Mouse (Mus musculus) heart, postnatal 4 days (tissue): ENCODE results near the gene Tmem106c. TPM values are rescaled to one million over a fixed set of nuclear protein-coding genes. Genes with fewer than 3 reads are reported as not detected.
A peak's percentile ranks its signal among the peaks of the same experiment; 100 is the strongest.

ENCODE experiments used
- DNase-seq: peaks from one replicate; pipeline ENCODE4 v3.0.0; 2021
- total RNA-seq, 2 experiments: library from RNA; stranded (reverse); gene quantifications; 2 replicates each; pipeline ENCODE4 v1.2.3; 2021

Gene Tmem106c
- total RNA-seq, 2 experiments from 2014 or later: 20.5 to 20.6 TPM

DNA sequence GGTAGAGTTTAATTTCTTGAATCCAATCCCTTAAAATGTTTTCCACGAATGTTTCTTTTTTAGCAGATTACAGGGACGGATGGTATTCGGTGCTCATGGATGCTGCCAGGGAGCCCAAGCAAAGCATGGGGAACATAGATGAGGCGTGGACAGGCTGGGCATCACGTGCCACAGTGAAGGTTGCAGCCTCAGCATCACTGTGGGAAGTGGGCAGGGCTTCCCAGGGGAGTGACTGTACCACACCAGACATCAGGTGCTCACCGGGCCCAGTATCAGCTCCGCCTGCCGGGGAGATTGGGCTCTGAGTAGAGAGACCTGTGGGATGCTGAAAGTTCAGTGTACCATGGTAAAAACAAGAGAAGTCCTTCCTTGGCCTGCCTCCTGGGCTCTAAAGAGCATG lies 9.3 kb upstream of the Tmem106c start:
- DNase-seq: no peak

- no peak for DNase-seq
Observed at GRCm38 (mm10) chr15:97955286-97955685, 8.7 kb upstream of the Tmem106c start.

- no peak for DNase-seq
Observed at GRCm38 (mm10) chr15:97955742-97956141, 8.3 kb upstream of the Tmem106c start.

DNA sequence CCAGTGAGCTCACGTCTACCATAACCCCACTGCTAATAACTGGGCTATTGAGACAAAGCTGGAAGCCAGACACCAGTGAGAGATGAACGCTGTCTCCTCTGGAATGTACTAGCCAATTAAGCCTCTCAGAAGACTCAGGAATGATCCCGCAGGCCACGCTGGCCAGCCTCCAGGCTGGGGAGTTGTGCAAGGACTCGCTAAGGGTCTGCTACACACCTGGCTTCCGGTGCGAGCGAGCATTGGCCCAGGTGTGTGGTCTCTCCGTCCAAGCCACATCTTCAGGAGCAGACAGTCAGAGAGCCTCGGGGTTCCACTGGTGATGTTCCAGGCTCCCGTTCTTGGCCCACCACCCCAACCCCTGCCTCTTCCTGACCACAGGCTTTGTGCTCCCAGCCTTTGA lies 7.6 kb upstream of the Tmem106c start:
- DNase-seq: no peak

GRCm38 (mm10) chr15:97963329-97963988 lies 541 bp upstream of the Tmem106c start:
- no peak for DNase-seq

GRCm38 (mm10) chr15:97964836-97965187 lies 812 bp downstream of the Tmem106c start:
- DNase-seq: no peak

DNA sequence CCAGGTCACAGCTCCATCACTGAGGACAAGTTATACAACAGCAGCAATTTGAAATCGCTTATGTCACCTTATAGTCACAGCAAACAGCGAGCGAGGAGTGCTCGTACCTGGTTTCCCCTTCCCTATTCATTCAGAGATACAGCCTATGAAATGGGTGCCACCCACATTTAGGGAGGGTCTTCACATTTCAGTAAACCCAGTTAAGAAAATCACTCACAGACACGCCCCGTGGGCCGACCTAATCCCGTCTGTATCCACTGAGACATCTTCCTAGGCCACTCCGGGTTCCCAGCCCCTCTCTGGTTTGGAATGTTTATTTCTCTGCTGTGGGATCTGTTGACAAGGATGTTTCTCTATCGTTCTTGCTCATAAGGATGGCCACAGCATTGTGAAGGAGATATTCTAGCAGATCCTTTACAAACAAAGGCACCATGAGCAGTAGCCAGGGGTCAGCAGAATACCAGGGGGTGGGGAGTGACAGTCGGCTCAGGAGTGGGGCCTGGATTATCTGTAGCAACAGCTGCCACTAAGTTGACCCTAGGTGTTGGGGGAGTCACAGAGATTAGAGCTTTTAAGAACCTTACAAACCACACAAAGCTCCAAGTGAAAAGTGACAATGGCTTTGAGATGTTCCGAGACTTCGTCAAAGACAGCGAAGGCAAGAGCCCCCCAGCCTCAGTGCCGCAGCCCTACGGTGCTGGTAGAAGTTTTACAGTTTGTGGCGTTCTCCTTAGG lies 1.5 kb downstream of the Tmem106c start:
- no peak for DNase-seq

GRCm38 (mm10) chr15:97970299-97970698 lies 6.3 kb downstream of the Tmem106c start:
- DNase-seq: peak; percentile 35

- no peak for DNase-seq
Observed at GRCm38 (mm10) chr15:97972580-97972979, 8.6 kb downstream of the Tmem106c start.

GRCm38 (mm10) chr15:97973248-97974005 lies 9.4 kb downstream of the Tmem106c start:
- no peak for DNase-seq

GRCm38 (mm10) chr15:97981560-97981959 lies 17.6 kb downstream of the Tmem106c start:
- no peak for DNase-seq

DNA sequence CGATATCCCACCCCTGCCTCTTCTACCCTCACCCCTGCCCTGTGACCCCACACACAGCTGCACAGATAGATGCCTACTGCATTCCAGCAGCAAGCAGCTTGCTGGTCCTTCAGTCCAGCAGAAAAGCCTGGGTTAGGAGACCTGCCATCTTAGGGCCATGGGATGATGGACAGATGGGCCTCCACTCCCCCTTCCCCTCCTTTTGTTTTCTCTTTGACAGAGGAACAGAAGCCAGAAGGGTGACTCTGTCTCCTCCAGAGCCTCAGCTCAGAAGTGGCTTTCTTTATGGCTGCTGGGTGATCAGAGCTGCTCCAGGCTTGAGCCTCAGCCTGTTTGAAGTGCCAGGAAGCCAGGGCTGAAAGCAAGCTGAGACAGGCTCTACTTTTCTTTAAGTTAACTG lies 25.5 kb downstream of the Tmem106c start:
- no peak for DNase-seq

- no peak for DNase-seq
Observed at GRCm38 (mm10) chr15:97990124-97990523, 26.1 kb downstream of the Tmem106c start.

DNA sequence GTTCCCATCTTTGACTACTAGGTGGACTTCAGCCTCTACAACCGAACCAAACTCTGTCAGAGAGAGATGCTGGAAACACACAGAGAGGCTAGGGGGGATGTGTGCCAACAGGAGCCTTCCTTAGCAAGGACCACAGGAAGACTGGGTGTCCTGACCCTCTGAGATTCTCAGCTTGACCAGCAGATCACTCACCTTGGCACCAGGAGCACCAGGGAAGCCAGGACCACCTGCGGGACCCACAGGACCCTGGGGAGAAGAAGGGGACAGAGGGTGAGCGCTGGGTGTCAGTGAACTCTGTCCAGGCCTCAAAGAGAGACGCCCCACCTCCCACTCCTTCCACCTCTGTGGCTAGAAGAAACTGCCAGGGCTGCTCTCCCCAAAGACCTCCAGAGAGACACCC lies 26.7 kb downstream of the Tmem106c start:
- no peak for DNase-seq

DNA sequence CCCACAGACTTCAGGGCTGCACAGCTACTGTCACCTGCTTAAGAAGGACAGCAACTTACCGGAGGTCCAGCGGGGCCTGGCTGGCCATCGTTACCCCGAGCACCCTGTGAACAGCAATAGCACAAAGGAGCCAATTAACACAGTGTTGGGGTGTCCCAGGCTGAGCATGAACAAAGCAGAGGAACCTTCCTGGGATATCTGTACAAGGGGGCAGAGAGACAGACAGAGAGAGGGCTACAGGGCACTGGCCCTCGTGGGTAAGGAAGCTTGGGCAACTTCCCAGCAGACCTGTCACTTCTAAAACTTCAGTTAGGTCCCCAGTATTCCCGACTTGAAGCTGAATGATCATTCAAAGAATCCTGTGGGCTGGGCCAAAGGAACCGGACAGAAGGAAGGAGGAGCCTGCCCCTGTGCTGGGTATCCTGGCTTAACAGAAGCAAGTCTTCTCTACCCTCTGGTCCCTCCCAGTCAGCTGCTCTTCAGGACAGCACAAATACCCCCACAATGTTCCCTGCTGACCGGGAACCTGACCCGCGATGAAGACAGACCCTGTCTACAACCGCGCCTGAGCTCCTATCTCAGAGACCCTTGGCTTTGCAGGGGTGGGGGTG lies 27.4 kb downstream of the Tmem106c start:
- DNase-seq: no peak

GRCm38 (mm10) chr15:97992027-97992711 lies 28.2 kb downstream of the Tmem106c start:
- peak; percentile 43 for DNase-seq

GRCm38 (mm10) chr15:97992712-97993286 lies 28.8 kb downstream of the Tmem106c start:
- peak; percentile 83 for DNase-seq

- peak; percentile 26 for DNase-seq
Observed at GRCm38 (mm10) chr15:97996716-97997256, 32.8 kb downstream of the Tmem106c start.

- no peak for DNase-seq
Observed at GRCm38 (mm10) chr15:97999546-97999945, 35.5 kb downstream of the Tmem106c start.

GRCm38 (mm10) chr15:97999991-98000390 lies 36.0 kb downstream of the Tmem106c start:
- DNase-seq: no peak

DNA sequence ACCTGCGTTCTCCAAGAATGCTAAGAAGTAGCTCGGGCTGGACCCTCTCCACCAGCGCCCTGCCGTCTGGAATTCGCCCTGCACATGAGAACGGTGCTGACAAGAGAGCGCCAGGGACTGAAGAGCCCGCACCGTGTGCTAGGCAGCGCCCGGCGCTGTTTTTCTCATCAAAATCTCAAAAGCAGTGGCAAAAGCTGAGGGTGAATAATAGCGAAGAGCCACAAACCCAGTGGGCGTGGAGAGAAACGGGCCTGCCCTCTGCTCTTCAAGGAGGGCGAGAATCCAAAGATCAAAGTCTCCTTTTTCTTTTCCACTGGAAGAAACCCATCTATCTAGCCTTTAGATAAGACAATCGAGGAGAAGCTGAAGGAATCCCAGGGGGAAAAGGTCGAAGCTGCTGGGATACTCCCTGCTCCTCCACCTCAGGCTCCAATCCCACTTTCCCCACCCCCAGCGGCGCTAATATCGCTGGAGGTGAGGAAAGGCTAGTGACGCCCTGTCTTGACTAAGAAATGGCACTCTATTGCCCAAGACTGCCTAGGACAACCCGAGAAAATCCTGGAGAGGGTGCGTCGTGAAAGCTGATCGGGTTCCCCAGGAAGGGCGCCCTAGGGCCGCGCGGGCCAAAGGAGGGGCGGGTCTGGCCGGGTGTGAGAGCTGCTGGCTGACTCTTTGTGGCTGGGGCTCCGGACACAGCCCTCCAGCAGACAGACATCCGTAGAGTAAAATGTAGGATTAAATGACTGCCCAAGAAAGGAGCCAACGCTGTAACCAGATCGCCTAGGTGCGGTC lies 37.5 kb downstream of the Tmem106c start:
- DNase-seq: peak; percentile 29
